Mouse (Mus musculus) brain, embryonic 14.5 days (tissue): ENCODE measurements around the gene Hdac7. TPM values are rescaled to one million over a fixed set of nuclear protein-coding genes. Genes with fewer than 3 reads are reported as not detected.
A peak's percentile ranks its signal among the peaks of the same experiment; 100 is the strongest.

Experiments used
- DNase-seq: peaks from one replicate; pipeline ENCODE4 v3.0.0-alpha.2; 2011; ENCODE audit warnings: low read depth
- CTCF ChIP-seq: fragments of 200-500 bp; IDR thresholded peaks from 2 replicates; pipeline ENCODE4 v1.5.1; 2012; ENCODE audit warnings: inconsistent platforms, mild to moderate bottlenecking, moderate library complexity, borderline replicate concordance; ENCODE audit not compliant: insufficient read depth, insufficient read length; ENCODE audit errors: extremely low read depth
- POLR2A ChIP-seq: fragments of 200-500 bp; IDR thresholded peaks from 2 replicates; pipeline ENCODE4 v1.6.1; 2012; ENCODE audit warnings: mild to moderate bottlenecking, inconsistent platforms, borderline replicate concordance; ENCODE audit not compliant: poor library complexity, insufficient read depth, insufficient read length, severe bottlenecking; ENCODE audit errors: extremely low read depth
- polyA plus RNA-seq: library from polyadenylated mRNA; depleted of rRNA; stranded (reverse); fragments of >200 nt; gene quantifications from 2 replicates; pipeline ENCODE4 v1.2.3, GENCODE M21; 2012

The Hdac7 gene
- polyA plus RNA-seq, 1 experiment, result 82.1 TPM

DNA sequence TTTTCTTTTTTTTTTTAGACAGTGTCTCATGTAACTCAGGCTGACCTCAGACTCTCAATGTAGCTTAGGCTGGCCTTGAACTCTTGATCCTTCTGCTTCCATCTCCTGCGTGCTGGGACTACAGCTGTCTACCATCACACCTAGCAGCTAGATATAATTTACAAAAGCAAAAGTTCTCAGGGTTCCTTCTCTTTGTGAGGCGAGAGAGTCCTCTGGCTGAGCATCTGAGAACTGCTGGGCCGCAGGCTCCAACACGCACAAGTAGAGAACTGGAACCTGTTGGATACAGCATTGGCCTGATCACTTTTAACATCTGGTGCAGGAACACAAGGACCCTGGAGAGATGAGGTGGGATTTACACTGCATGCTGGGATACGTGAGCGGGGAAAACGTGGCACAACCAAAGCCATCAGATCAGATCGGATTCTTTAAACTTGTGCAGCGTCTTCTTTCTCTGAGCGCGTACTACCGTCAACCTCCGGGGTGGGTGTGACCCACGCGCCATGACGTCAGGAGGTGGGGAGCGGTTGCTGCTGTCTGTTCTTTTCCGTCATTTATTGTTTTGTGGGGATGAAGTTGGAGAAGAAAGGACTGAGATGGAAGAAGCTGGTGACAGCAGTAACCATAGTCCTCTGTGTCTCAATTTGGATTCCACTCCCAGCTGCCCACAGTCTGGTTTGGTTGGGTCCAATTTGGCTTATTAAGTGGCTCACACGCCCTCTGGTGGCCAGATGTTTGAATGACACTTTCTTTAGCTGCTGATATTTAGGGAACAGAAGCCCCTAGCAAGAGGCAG is 5.0 kb upstream of the Hdac7 start:
- no peak for TF ChIP-seq POLR2A
- TF ChIP-seq CTCF, result peak; percentile 79; the same call in 1 of the 2 replicates
- DNase-seq, result peak; percentile 95

DNA sequence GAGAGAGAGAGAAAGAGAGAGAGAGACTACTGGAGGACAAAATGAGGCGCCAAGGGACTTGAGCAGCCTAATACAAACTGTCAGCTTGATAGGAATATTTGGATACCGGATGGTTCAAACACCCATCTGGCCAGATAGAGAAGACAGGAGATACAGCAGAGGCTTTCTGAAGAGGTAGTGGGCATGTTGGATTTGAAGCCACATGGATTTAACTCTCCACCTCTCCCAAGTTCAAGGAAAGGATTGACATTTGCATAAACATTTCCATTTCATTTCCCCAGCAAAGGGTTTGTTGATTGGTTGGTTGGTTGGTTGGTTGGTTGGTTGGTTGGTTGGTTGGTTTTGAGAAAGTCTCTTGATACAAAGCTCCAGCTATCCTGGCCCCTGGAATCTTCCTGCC is 3.6 kb upstream of the Hdac7 start:
- DNase-seq, result no peak
- no peak for TF ChIP-seq POLR2A
- TF ChIP-seq CTCF, result no peak

DNA sequence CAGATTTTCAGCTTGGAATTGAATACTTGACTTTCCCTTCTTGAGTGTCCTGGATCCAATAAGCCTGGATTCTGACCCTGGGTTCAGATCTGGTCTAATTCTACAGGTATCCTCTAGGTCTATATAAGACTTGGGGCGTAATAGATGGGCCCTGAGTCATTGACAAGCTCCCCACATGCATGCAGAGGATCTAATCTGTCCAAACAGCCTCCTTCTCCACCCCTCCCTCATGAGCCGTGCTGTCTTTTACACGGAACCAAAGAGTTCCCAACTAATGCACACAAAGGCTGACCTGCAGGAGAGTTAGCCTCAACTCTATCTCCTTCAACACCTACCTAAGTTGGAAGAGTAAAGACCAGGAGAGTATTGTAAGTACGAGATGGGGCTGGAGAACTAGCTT is 3.0 kb upstream of the Hdac7 start:
- no peak for DNase-seq
- TF ChIP-seq POLR2A, result no peak
- TF ChIP-seq CTCF, result no peak

DNA sequence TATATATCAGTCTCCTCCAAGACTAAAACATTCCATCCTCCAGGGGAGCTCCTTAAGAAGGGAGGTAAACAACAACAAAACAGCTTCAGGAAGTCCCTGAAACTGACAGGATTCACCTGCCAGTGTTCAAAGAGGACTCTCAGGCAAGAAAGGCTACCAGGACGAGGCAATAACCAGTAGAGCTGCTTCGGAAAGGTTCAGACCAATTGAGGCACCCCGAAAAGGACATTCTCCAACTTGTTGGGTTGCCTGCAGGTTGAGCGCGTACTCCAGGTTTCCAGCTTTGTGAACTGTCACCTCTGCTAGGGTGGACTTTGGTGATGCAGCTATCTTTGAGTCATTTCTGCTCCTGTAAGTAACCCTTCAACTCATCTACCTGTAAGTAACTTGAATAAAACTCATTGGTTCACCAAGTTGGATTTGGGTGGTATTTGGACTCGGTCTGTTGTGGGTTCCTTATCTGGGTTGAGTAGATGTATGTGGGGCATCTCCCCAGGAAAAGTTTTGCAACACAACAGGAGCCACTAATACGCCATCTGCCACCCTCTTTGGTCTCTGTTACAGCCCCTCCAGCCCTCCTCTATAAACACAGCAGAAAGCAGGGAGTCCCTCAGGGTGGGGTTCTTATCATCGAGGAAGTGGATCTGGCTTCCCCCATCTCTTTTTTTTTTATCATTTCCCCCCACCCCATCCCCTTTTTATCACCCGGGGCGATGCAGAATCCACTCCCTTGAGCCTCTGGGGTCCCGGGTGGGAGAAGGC is 2.0 kb upstream of the Hdac7 start:
- no peak for DNase-seq
- no peak for TF ChIP-seq POLR2A
- no peak for TF ChIP-seq CTCF

DNA sequence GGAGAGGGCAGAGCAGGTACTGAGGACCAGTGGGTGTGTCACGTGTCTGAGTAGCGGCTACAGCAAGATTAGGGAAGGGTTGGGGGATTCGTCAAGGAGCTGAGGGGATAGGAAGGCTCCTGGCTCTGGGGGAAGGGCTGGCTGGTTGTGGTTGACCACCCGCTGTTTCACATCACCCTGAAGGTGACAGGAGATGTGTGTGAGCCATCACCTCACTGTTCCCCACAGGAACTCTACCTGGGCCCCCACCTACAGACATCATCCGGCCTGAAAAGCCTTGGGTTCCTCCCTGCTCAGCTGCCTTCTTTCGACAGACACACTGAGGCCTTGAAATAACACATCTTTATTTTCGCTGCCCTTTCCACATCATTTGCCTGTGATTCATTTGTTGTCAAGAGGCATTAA is 1.1 kb downstream of the Hdac7 start:
- no peak for TF ChIP-seq CTCF
- no peak for TF ChIP-seq POLR2A
- no peak for DNase-seq

DNA sequence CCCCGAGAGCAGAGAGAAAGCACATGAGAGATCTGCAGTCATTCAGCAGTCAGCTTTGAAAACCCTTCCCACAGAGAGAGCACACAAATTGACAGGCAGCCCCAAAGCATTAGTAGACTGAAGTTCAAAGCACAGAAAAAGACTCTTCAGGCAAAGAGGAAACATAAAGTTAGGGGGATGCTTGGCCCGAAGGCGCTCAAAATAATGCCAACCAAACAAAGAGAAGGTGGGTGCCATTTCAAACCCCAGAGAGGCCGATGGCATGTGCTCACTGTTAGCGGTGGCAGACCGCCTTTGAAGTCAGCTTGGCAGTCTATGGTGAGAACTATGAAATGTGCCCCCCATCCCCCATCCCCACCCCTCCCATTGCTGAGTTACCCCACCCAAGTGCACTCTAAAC is 2.2 kb downstream of the Hdac7 start:
- no peak for TF ChIP-seq POLR2A
- no peak for TF ChIP-seq CTCF
- DNase-seq, result no peak

DNA sequence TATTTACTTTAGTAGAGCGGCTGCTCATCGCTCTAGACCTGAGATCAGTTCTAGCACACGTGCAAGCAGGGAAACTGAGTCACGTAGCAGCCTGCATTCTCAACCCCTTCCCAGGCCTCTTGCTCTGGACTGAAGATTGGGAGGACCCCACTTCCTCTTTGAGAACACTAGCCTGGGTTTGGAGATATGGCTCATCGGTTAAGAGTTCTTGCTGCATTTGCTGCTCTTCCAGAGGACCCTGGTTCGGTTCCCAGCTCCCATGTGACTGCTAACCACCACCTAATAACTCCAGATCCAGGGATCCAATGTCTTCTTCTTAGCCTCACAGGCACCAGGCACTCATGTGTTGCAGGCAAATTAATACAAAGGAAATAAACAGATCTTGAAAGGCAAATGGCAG is 2.9 kb downstream of the Hdac7 start:
- no peak for DNase-seq

DNA sequence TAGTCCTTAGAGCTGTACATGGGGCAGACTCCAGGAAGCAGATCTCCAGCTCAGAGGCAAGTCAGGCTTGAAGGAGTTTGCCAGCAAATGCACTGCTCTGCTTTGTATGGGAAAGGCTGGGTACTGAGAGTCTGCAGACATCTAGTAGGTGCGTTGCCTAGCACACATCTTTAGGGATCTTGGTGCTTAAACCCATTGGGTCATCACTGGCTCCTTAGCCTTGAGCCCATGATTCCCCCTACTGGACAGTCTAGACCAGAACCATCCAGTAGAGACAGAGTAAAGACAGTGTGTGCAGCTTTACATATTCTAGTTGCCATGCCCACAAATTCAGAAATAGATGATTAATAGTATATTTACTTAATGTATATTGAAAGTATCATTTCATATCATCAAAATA is 3.5 kb downstream of the Hdac7 start:
- TF ChIP-seq CTCF, result no peak; the same call in 1 of the 2 replicates
- no peak for TF ChIP-seq POLR2A
- no peak for DNase-seq

More for the DNA sequence above, 2.9 kb downstream of the Hdac7 start:
- TF ChIP-seq POLR2A, result no peak
- TF ChIP-seq CTCF, result no peak

DNA sequence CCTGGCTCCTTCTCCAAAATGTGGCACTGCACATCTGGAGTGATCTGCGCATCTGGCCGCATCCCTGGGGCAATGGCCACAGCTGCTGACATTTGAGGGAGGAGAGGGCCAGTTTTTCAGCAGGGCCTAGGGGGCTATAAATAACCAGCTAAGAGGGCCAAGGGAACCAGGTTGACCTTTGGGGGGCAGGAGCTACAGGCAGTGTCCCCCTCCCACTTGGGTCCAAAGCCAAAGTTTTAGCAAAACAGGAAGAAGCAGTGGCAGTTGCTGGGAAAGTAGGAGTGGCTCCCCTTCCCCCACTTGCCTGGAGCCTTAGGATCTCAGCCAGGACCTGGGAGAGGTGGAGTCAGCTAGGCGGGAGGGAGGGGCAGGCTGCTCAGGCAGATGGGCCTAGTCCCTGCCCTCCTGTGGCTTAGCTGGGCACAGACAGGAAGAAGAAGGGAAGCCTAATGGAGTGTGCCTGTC is 4.3 kb downstream of the Hdac7 start:
- TF ChIP-seq CTCF (no peak), POLR2A (no peak)

DNA sequence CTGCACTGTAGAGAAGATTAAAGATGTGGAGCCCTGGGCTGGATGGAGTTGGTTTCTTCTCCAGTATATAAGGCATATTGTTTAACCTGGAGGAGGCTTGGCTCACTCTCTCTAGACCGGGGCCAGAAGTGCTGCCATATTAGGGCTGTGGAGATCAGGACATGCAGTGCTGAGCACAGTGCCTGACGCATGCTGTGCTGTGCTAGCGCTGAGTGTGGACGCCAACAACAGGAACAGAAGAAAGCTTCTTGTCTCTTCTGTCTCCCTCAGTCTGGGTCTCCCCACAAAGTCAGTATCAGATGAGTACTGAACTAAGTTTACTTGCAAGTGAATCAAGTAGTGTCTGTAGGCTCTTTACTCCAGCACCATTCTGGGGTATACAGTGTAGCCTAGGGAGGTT is 4.8 kb downstream of the Hdac7 start:
- DNase-seq, result no peak
- TF ChIP-seq CTCF, result no peak
- no peak for TF ChIP-seq POLR2A

More for the DNA sequence above, 4.3 kb downstream of the Hdac7 start:
- DNase-seq, result peak; percentile 66

DNA sequence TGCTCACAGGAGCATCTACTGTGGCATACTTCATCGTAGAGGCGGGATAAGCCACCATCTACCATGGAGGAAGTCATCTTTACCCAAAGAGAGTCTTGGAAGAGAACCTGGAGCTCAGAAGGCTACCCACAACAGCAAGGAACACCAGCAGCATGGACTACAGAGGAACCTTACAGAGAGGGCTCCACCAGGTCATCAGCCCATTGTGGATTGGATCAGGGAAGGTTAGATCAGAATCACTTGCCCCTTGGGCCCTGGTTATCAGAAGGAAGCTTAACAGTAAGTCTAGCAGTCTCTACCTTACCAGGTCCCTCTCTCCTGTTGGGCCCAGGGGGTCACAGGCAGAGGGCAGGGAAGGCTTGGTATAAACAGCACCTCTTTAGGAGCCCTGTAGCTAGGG is 5.3 kb downstream of the Hdac7 start:
- TF ChIP-seq POLR2A (no peak), CTCF (no peak)
- no peak for DNase-seq
